9 mouse cellular contexts compared by ENCODE assay signal in the genomic region with DNA sequence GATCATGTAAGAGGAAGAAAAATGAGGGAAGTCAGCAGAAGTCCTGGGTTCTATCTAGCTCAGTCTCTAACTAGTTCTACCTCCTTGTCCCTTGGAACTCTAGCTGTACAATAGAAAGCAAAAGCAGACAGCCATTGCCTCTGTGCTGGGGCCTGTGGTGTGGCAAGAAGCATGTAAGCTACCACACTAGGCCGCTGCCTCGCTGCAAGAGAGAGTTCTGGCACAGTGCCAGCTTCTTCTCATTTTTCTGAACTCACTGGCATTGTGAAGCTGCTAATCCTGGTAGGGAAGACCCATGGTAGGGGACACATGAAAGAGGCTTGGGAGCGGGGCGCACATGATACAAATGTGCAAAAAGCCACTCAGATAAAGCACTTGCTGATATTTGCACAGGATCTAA.
DNase-seq lines count a peak whose midpoint lies in the region; ATAC-seq and TF ChIP-seq lines count a peak whose summit lies in the region.
"Had no signal": no experiment of that assay in that cellular context is flagged by ENCODE, and none has a peak within 500 bp of the region (broad histone marks: within the 10 kb centered on the region; RNA-seq: fewer than 3 reads in every experiment).

No protein-coding gene starts in this region.

- H3K9me3 ChIP-seq in forebrain, embryonic 11.5 days (ENCODE audit: control insufficient read depth, low read length) = no peaks in the 10 kb centered on the region
- no peaks in the 10 kb centered on the region for H3K9me3 ChIP-seq in forebrain, embryonic 10.5 days
- H3K9me3 ChIP-seq in liver, postnatal 0 days (ENCODE audit: low read length) = no peaks in the 10 kb centered on the region
- no peaks in the 10 kb centered on the region for H3K9me3 ChIP-seq in liver, embryonic 11.5 days (ENCODE audit: control insufficient read depth, low read length)
- H3K9me3 ChIP-seq in forebrain, embryonic 12.5 days = no peaks in the 10 kb centered on the region
- H3K9me3 ChIP-seq in midbrain, embryonic 14.5 days (ENCODE audit: control insufficient read depth, low read length) = no peaks in the 10 kb centered on the region
- H3K9me3 ChIP-seq: neural tube, embryonic 13.5 days had no signal

- WGBS in forebrain, embryonic 11.5 days = 63% methylated on average over 4 of the region's 4 CpGs
- WGBS in forebrain, embryonic 10.5 days = 90% methylated on average over 4 of the region's 4 CpGs
- WGBS in liver, postnatal 0 days (ENCODE audit: insufficient replicate concordance) = 57% methylated on average over 4 of the region's 4 CpGs
- WGBS in liver, embryonic 11.5 days = 76% methylated on average over 4 of the region's 4 CpGs
- 48% methylated on average over 4 of the region's 4 CpGs for WGBS in forebrain, embryonic 12.5 days
- 45% methylated on average over 4 of the region's 4 CpGs for WGBS in midbrain, embryonic 14.5 days

- H3K27me3 ChIP-seq in forebrain, embryonic 11.5 days (ENCODE audit: control insufficient read depth, insufficient read depth, low read length) = peaks cover 62% of the 10 kb centered on the region
- H3K27me3 ChIP-seq in forebrain, embryonic 10.5 days (ENCODE audit: poor library complexity, severe bottlenecking) = peaks cover 99% of the 10 kb centered on the region
- 0 out of 2 replicates have a peak, but pooled peaks cover 3% of the 10 kb centered on the region for H3K27me3 ChIP-seq in liver, postnatal 0 days (ENCODE audit: insufficient read depth, low read length)
- peaks cover 63% of the 10 kb centered on the region for H3K27me3 ChIP-seq in liver, embryonic 11.5 days (replicated peaks; ENCODE audit: control insufficient read depth, insufficient read depth, low read length)
- H3K27me3 ChIP-seq in forebrain, embryonic 12.5 days = peaks cover 96% of the 10 kb centered on the region
- H3K27me3 ChIP-seq in midbrain, embryonic 14.5 days (ENCODE audit: control insufficient read depth, insufficient read depth, low read length) = peaks cover 39% of the 10 kb centered on the region; the same call in 1 of the 2 replicates

- H3K9ac ChIP-seq in forebrain, embryonic 11.5 days (ENCODE audit: low read length) = no peak overlapping the region
- no peak overlapping the region for H3K9ac ChIP-seq in liver, postnatal 0 days (replicated peaks)
- H3K9ac ChIP-seq in liver, embryonic 11.5 days (ENCODE audit: low read depth, low read length) = no peak overlapping the region
- H3K9ac ChIP-seq in forebrain, embryonic 12.5 days = no peak overlapping the region
- H3K9ac ChIP-seq in midbrain, embryonic 14.5 days (replicated peaks; ENCODE audit: low read length) = no peak overlapping the region
- H3K9ac ChIP-seq: neural tube, embryonic 13.5 days had no signal

- H3K4me2 ChIP-seq in forebrain, embryonic 11.5 days (ENCODE audit: low read depth, low read length, severe bottlenecking) = no peak overlapping the region
- H3K4me2 ChIP-seq in liver, postnatal 0 days (ENCODE audit: low read depth, low read length) = no peak overlapping the region
- H3K4me2 ChIP-seq in liver, embryonic 11.5 days = no peak overlapping the region
- no peak overlapping the region for H3K4me2 ChIP-seq in forebrain, embryonic 12.5 days
- H3K4me2 ChIP-seq in midbrain, embryonic 14.5 days (ENCODE audit: low read length) = no peak overlapping the region
- H3K4me2 ChIP-seq: neural tube, embryonic 13.5 days had no signal

- no peak for TF ChIP-seq EP300 in liver, postnatal 0 days (IDR thresholded peaks at IDR 0.05; ENCODE audit: low read depth)

- DNase-seq in forebrain, embryonic 11.5 days (ENCODE audit: low spot score) = peak; percentile 58
- DNase-seq in forebrain, embryonic 10.5 days (ENCODE audit: extremely low spot score, low spot score) = no peak
- peak; percentile 33 for DNase-seq in liver, postnatal 0 days
- DNase-seq in liver, embryonic 11.5 days (ENCODE audit: low spot score) = no peak
- DNase-seq in midbrain, embryonic 14.5 days = peak; percentile 82
- DNase-seq in cerebellum, adult 11-12 months = no peak

- no peaks in the 10 kb centered on the region for H3K36me3 ChIP-seq in forebrain, embryonic 11.5 days (ENCODE audit: control insufficient read depth, insufficient read depth, low read length)
- no peaks in the 10 kb centered on the region for H3K36me3 ChIP-seq in forebrain, embryonic 10.5 days (replicated peaks)
- H3K36me3 ChIP-seq in liver, postnatal 0 days (replicated peaks; ENCODE audit: insufficient read depth, low read length) = no peaks in the 10 kb centered on the region
- H3K36me3 ChIP-seq in liver, embryonic 11.5 days (ENCODE audit: control insufficient read depth, insufficient read depth, low read length) = no peaks in the 10 kb centered on the region
- no peaks in the 10 kb centered on the region for H3K36me3 ChIP-seq in forebrain, embryonic 12.5 days (replicated peaks)
- H3K36me3 ChIP-seq in midbrain, embryonic 14.5 days (ENCODE audit: control insufficient read depth, insufficient read depth, low read length) = no peaks in the 10 kb centered on the region
- H3K36me3 ChIP-seq: neural tube, embryonic 13.5 days had no signal

- H3K27ac ChIP-seq in forebrain, embryonic 11.5 days (ENCODE audit: low read depth, low read length) = no peak overlapping the region
- no peak overlapping the region for H3K27ac ChIP-seq in forebrain, embryonic 10.5 days
- H3K27ac ChIP-seq in liver, postnatal 0 days (ENCODE audit: low read depth) = no peak overlapping the region
- H3K27ac ChIP-seq in liver, embryonic 11.5 days (ENCODE audit: low read depth, low read length) = no peak overlapping the region
- H3K27ac ChIP-seq in forebrain, embryonic 12.5 days = no peak overlapping the region
- no peak overlapping the region for H3K27ac ChIP-seq in midbrain, embryonic 14.5 days (replicated peaks; ENCODE audit: low read depth, low read length)
- H3K27ac ChIP-seq: neural tube, embryonic 13.5 days had no signal

- 0 out of 2 replicates have a peak, but pooled peaks have one; percentile 42 for ATAC-seq in forebrain, embryonic 11.5 days (replicated peaks; ENCODE audit: low FRiP score)
- no peak for ATAC-seq in liver, postnatal 0 days
- no peak for ATAC-seq in liver, embryonic 11.5 days (replicated peaks; ENCODE audit: low FRiP score)
- ATAC-seq in forebrain, embryonic 12.5 days (ENCODE audit: low FRiP score) = peak; percentile 65
- ATAC-seq in midbrain, embryonic 14.5 days (ENCODE audit: low FRiP score, low TSS enrichment) = peak; percentile 55; the same call in 1 of the 2 replicates
- ATAC-seq in frontal cortex, adult (ENCODE audit: low TSS enrichment) = no peak

- TF ChIP-seq CTCF in liver, postnatal 0 days (IDR thresholded peaks at IDR 0.05; ENCODE audit: low read depth) = no peak

- no peak overlapping the region for H3K4me3 ChIP-seq in forebrain, embryonic 11.5 days (ENCODE audit: low read depth, low read length)
- no peak overlapping the region for H3K4me3 ChIP-seq in forebrain, embryonic 10.5 days
- H3K4me3 ChIP-seq in liver, postnatal 0 days (ENCODE audit: low read depth, low read length) = no peak overlapping the region
- no peak overlapping the region for H3K4me3 ChIP-seq in liver, embryonic 11.5 days (ENCODE audit: low read depth, low read length)
- no peak overlapping the region for H3K4me3 ChIP-seq in forebrain, embryonic 12.5 days (replicated peaks)
- no peak overlapping the region for H3K4me3 ChIP-seq in midbrain, embryonic 14.5 days (replicated peaks; ENCODE audit: low read depth, low read length)
- H3K4me3 ChIP-seq: neural tube, embryonic 13.5 days had no signal

- no peaks in the 10 kb centered on the region for H3K4me1 ChIP-seq in forebrain, embryonic 11.5 days (replicated peaks; ENCODE audit: control insufficient read depth, insufficient read depth, low read length)
- H3K4me1 ChIP-seq in forebrain, embryonic 10.5 days = no peaks in the 10 kb centered on the region
- no peaks in the 10 kb centered on the region for H3K4me1 ChIP-seq in liver, postnatal 0 days (ENCODE audit: insufficient read depth)
- H3K4me1 ChIP-seq in liver, embryonic 11.5 days (replicated peaks; ENCODE audit: control insufficient read depth, insufficient read depth, low read length) = no peaks in the 10 kb centered on the region
- H3K4me1 ChIP-seq in forebrain, embryonic 12.5 days = peaks cover 5% of the 10 kb centered on the region
- H3K4me1 ChIP-seq in midbrain, embryonic 14.5 days (ENCODE audit: control insufficient read depth, insufficient read depth, low read length) = 0 out of 2 replicates have a peak, but pooled peaks cover 4% of the 10 kb centered on the region
- H3K4me1 ChIP-seq: neural tube, embryonic 13.5 days had no signal

Comparison
In these comparisons a context has a peak if more than half of its experiments do, and no peak if none do; other contexts are left out.
1. DNase-seq: peak in forebrain, embryonic 11.5 days (single experiment), liver, postnatal 0 days (single experiment) and midbrain, embryonic 14.5 days (single experiment); none in forebrain, embryonic 10.5 days (single experiment), liver, embryonic 11.5 days (single experiment) and cerebellum, adult 11-12 months (single experiment).
2. ATAC-seq: peak in forebrain, embryonic 11.5 days (single experiment), forebrain, embryonic 12.5 days (single experiment) and midbrain, embryonic 14.5 days (single experiment); none in liver, postnatal 0 days (single experiment), liver, embryonic 11.5 days (single experiment) and frontal cortex, adult (single experiment).